31 mouse cellular contexts compared by ENCODE assay signal in the genomic region with DNA sequence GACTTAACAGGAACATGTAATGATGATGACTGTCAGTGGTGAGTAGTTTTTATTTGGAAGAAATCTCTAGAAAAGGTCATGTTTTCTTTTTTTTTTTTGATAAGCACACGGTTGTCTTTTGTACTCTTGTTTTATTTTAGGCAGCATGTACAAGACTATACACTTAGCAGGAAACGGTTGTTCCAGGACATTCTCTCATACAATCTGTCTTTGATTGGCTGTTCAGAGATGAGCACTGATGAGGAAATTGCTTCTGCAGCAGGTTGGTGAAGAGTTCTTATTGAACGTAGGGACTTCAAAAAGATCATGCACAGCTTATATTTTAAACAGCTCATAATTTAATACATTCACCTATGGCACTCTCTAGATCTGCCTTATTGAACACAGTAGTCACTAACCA.
"Had no signal": no experiment of that assay in that cellular context is flagged by ENCODE, and none has a peak within 500 bp of the region (broad histone marks: within the 10 kb centered on the region; RNA-seq: fewer than 3 reads in every experiment).

No protein-coding gene starts in this region.

- H3K9ac ChIP-seq: limb, embryonic 12.5 days; limb, embryonic 13.5 days; limb, embryonic 15.5 days; liver, embryonic 12.5 days; liver, embryonic 13.5 days; liver, embryonic 14.5 days; liver, embryonic 15.5 days; liver, postnatal 0 days; lung, embryonic 14.5 days; lung, embryonic 15.5 days; midbrain, embryonic 12.5 days; midbrain, embryonic 13.5 days; midbrain, embryonic 15.5 days had no signal

- H3K9me3 ChIP-seq: limb, embryonic 10.5 days; limb, embryonic 12.5 days; limb, embryonic 13.5 days; limb, embryonic 15.5 days; liver, embryonic 12.5 days; liver, embryonic 13.5 days; liver, embryonic 15.5 days; lung, embryonic 15.5 days; megakaryocyte, embryonic 14.5 days; midbrain, embryonic 10.5 days; midbrain, embryonic 12.5 days; midbrain, embryonic 13.5 days; midbrain, embryonic 15.5 days had no signal

- H3K27me3 ChIP-seq: limb, embryonic 12.5 days; limb, embryonic 13.5 days; limb, embryonic 15.5 days; liver, embryonic 12.5 days; liver, embryonic 13.5 days; liver, embryonic 15.5 days; lung, embryonic 15.5 days; megakaryocyte, embryonic 14.5 days; midbrain, embryonic 12.5 days; midbrain, embryonic 13.5 days; midbrain, embryonic 15.5 days had no signal

- H3K27ac ChIP-seq: limb, embryonic 10.5 days; limb, embryonic 12.5 days; limb, embryonic 13.5 days; limb, embryonic 15.5 days; liver, embryonic 12.5 days; liver, embryonic 13.5 days; liver, embryonic 14.5 days; liver, embryonic 15.5 days; lung, embryonic 15.5 days; macrophage; midbrain, embryonic 10.5 days; midbrain, embryonic 12.5 days; midbrain, embryonic 13.5 days; midbrain, embryonic 15.5 days had no signal

- H3K4me3 ChIP-seq: limb, embryonic 10.5 days; limb, embryonic 12.5 days; limb, embryonic 13.5 days; limb, embryonic 15.5 days; liver, embryonic 12.5 days; liver, embryonic 13.5 days; liver, embryonic 15.5 days; lung, embryonic 15.5 days; megakaryocyte, embryonic 14.5 days; midbrain, embryonic 10.5 days; midbrain, embryonic 12.5 days; midbrain, embryonic 13.5 days; midbrain, embryonic 15.5 days; myocyte had no signal

- DNase-seq: left cerebral cortex, postnatal 4 days; liver; liver, embryonic 13.5 days; liver, postnatal 0 days; lung, adult 18-20 months; lung, adult 2 months; lung, embryonic 14.5 days; lung, postnatal 10 days; lung, postnatal 14 days; lung, postnatal 36 days; lung, postnatal 4 days; midbrain, embryonic 14.5 days had no signal

- H3K4me1 ChIP-seq: limb, embryonic 10.5 days; limb, embryonic 12.5 days; limb, embryonic 13.5 days; limb, embryonic 15.5 days; liver, embryonic 12.5 days; liver, embryonic 13.5 days; liver, embryonic 15.5 days; lung, embryonic 15.5 days; megakaryocyte, embryonic 14.5 days; midbrain, embryonic 10.5 days; midbrain, embryonic 12.5 days; midbrain, embryonic 13.5 days; midbrain, embryonic 15.5 days had no signal

- H3K4me2 ChIP-seq: limb, embryonic 12.5 days; limb, embryonic 13.5 days; limb, embryonic 15.5 days; liver, embryonic 11.5 days; liver, embryonic 12.5 days; liver, embryonic 13.5 days; liver, embryonic 15.5 days; lung, embryonic 14.5 days; lung, embryonic 15.5 days; midbrain, embryonic 11.5 days; midbrain, embryonic 12.5 days; midbrain, embryonic 13.5 days; midbrain, embryonic 15.5 days had no signal

- ATAC-seq: liver, embryonic 12.5 days; liver, postnatal 0 days; lung, postnatal 0 days; midbrain, embryonic 13.5 days; midbrain, embryonic 15.5 days; midbrain, embryonic 16.5 days had no signal
